Mouse (Mus musculus): ENCODE results near the gene Ap1s2.

Ap1s2 gene

DNA sequence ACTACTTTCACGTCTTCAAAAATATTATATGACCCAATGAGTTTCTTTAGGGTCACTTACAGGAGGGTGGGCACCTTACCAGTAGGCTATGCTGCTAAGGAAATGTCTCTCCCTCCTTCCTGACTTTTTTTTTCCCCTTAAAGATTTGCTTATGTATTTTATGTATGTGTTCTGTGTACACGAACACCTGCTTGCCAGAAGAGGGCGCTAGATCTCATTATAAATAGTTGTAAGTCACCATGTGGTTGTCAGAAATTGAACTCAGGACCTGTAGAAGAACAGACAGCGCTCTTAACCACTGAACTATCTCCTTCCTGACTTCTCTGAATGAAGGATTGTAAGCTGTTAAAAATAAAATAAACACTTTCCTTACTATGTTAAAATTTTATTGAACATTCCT is 72.7 kb downstream of the Ap1s2 start:
- no peak for DNase-seq

GRCm38 (mm10) chrX:163982129-163982528 is 73.3 kb downstream of the Ap1s2 start:
- DNase-seq = no peak
